Comparison of ENCODE assay signal across 8 mouse cellular contexts in genomic region chrX:75873253-75873652, GRCm38 (mm10). TPM values are rescaled to one million over a fixed set of nuclear protein-coding genes. Genes with fewer than 3 reads are reported as not detected.
A peak's percentile ranks its signal among the peaks of the same experiment; 100 is the strongest.
DNase-seq lines count a peak whose midpoint lies in the region; ATAC-seq and TF ChIP-seq lines count a peak whose summit lies in the region.

No protein-coding gene starts in this region.

- no peaks in the 10 kb centered on the region for H3K36me3 ChIP-seq in intestine, embryonic 15.5 days
- no peaks in the 10 kb centered on the region for H3K36me3 ChIP-seq in neural tube, embryonic 15.5 days

- peak overlapping the region; percentile 50 for H3K27ac ChIP-seq in embryonic fibroblast, embryonic 13.5 days (ENCODE audit: insufficient read depth, low read length)
- no peak overlapping the region for H3K27ac ChIP-seq in intestine, embryonic 15.5 days
- no peak overlapping the region for H3K27ac ChIP-seq in neural tube, embryonic 15.5 days (replicated peaks)

- H3K9ac ChIP-seq in intestine, embryonic 15.5 days, result no peak overlapping the region
- no peak overlapping the region for H3K9ac ChIP-seq in neural tube, embryonic 15.5 days (replicated peaks)

- H3K4me1 ChIP-seq in lung, adult 2 months (ENCODE audit: control insufficient read depth, insufficient read depth, low read length), result no peaks in the 10 kb centered on the region; the same call in none of the 2 replicates
- no peaks in the 10 kb centered on the region for H3K4me1 ChIP-seq in embryonic fibroblast, embryonic 13.5 days (ENCODE audit: control insufficient read depth, insufficient read depth, low read length)
- no peaks in the 10 kb centered on the region for H3K4me1 ChIP-seq in intestine, embryonic 15.5 days (replicated peaks)
- H3K4me1 ChIP-seq in neural tube, embryonic 15.5 days, result 0 out of 2 replicates have a peak, but pooled peaks cover 4% of the 10 kb centered on the region

- no peak for TF ChIP-seq POLR2A in lung, adult 2 months (IDR thresholded peaks at IDR 0.05; ENCODE audit: borderline replicate concordance, extremely low read depth, low read depth, low read length)
- no peak for TF ChIP-seq POLR2A in embryonic fibroblast, embryonic 13.5 days (IDR thresholded peaks at IDR 0.05; ENCODE audit: low read depth, low read length)

- H3K9me3 ChIP-seq in intestine, embryonic 15.5 days, result no peaks in the 10 kb centered on the region
- no peaks in the 10 kb centered on the region for H3K9me3 ChIP-seq in neural tube, embryonic 15.5 days (replicated peaks)

- no peaks in the 10 kb centered on the region for H3K27me3 ChIP-seq in intestine, embryonic 15.5 days (replicated peaks)
- no peaks in the 10 kb centered on the region for H3K27me3 ChIP-seq in neural tube, embryonic 15.5 days (replicated peaks)

- no peak for TF ChIP-seq CTCF in lung, adult 2 months (IDR thresholded peaks at IDR 0.05; ENCODE audit: insufficient read depth, low read length)
- TF ChIP-seq CTCF in embryonic fibroblast, embryonic 13.5 days (IDR thresholded peaks at IDR 0.05; ENCODE audit: borderline replicate concordance, insufficient read depth, low read length), result no peak

- peak overlapping the region; percentile 86 for H3K4me3 ChIP-seq in lung, adult 2 months (replicated peaks; ENCODE audit: extremely low read depth, low read depth, low read length)
- H3K4me3 ChIP-seq in embryonic fibroblast, embryonic 13.5 days (ENCODE audit: insufficient read depth, low read length), result peak overlapping the region; percentile 72
- H3K4me3 ChIP-seq in intestine, embryonic 15.5 days (replicated peaks), result peak overlapping the region; percentile 45
- H3K4me3 ChIP-seq in neural tube, embryonic 15.5 days (replicated peaks), result peak overlapping the region; percentile 50

- peak overlapping the region; percentile 55 for H3K4me2 ChIP-seq in intestine, embryonic 15.5 days (replicated peaks)
- H3K4me2 ChIP-seq in neural tube, embryonic 15.5 days, result peak overlapping the region; percentile 69

- no peak for ATAC-seq in intestine, embryonic 15.5 days
- no peak for ATAC-seq in neural tube, embryonic 15.5 days (ENCODE audit: low FRiP score)

- DNase-seq in lung, adult 2 months, result no peak
- no peak for DNase-seq in lung, postnatal 14 days
- no peak for DNase-seq in thymus, postnatal 10 days (ENCODE audit: low spot score in 2 of 2)
- no peak for DNase-seq in thymus, postnatal 25 days
- DNase-seq in ovary, postnatal 36 days (ENCODE audit: low spot score), result no peak

- whole genome bisulfite sequencing in lung, adult 2 months, result 47% methylated on average over 4 of the region's 4 CpGs
- WGBS in intestine, embryonic 15.5 days, result 51% methylated on average over 4 of the region's 4 CpGs
- WGBS in neural tube, embryonic 15.5 days, result 33% methylated on average over 4 of the region's 4 CpGs

RNA-seq across cellular contexts. Expression of gene Pls3, which starts 1.7 kb away (rescaled TPM):
- polyA plus RNA-seq in lung, adult 2 months (2012; rRNA removed), result 20.5 and 44.2 TPM in 2 replicates
- 326 and 437 TPM in 2 replicates for polyA plus RNA-seq in embryonic fibroblast, embryonic 13.5 days (2011; ENCODE audit: insufficient read length, low read depth, missing spikeins)
- 60.9 and 77.2 TPM in 2 replicates for polyA plus RNA-seq in intestine, embryonic 15.5 days (2015; fragmentation: Nextera tagmentation; extraction: Ambion mirVana)
- polyA plus RNA-seq in neural tube, embryonic 15.5 days (2015; fragmentation: Nextera tagmentation; extraction: Ambion mirVana), result 32.2 and 39.6 TPM in 2 replicates
